Mouse (Mus musculus) heart, embryonic 10.5 days (tissue): Measurements from ENCODE around the gene Rgs17. TPM values are rescaled to one million over a fixed set of nuclear protein-coding genes. Genes with fewer than 3 reads are reported as not detected.

Experiments used
- DNase-seq: peaks from one replicate; pipeline ENCODE4 v3.0.0-alpha.2; 2017; ENCODE audit warnings: low spot score
- H3K27ac ChIP-seq: fragments of 300-500 bp; sonication (generic); 2 replicates; pipeline ENCODE4 v1.5.1; 2016; ENCODE audit warnings: mild to moderate bottlenecking
- H3K27me3 ChIP-seq: fragments of 300-500 bp; sonication (generic); 2 replicates; pipeline ENCODE4 v1.6.1; 2016; ENCODE audit warnings: mild to moderate bottlenecking; ENCODE audit not compliant: poor library complexity, insufficient read depth, severe bottlenecking
- H3K36me3 ChIP-seq: fragments of 300-500 bp; sonication (generic); 2 replicates; pipeline ENCODE4 v1.6.1; 2016; ENCODE audit warnings: mild to moderate bottlenecking, moderate library complexity
- H3K4me1 ChIP-seq: fragments of 300-500 bp; sonication (generic); 2 replicates; pipeline ENCODE4 v1.6.1; 2016; ENCODE audit warnings: mild to moderate bottlenecking
- H3K4me3 ChIP-seq: fragments of 300-500 bp; sonication (generic); 2 replicates; pipeline ENCODE4 v1.5.1; 2016; ENCODE audit warnings: mild to moderate bottlenecking, moderate library complexity
- H3K9me3 ChIP-seq: fragments of 300-500 bp; sonication (generic); 2 replicates; pipeline ENCODE4 v1.6.1; 2016; ENCODE audit warnings: mild to moderate bottlenecking, moderate library complexity
- WGBS: fragments of 180-500 bp; shearing (Covaris S2); methylation state at CpG from one replicate; pipeline ENCODE4 v1.1.7; 2016; 5-methylcytosine and 5-hydroxymethylcytosine counted together
- polyA plus RNA-seq: library from polyadenylated mRNA; unstranded; fragments of >200 nt; fragmentation: Nextera tagmentation; extraction: Ambion mirVana; gene quantifications from 2 replicates; pipeline ENCODE4 v1.2.1, GENCODE M21; 2016

Rgs17 gene
- polyA plus RNA-seq, 1 experiment from 2014 or later = 2.1 TPM

DNA sequence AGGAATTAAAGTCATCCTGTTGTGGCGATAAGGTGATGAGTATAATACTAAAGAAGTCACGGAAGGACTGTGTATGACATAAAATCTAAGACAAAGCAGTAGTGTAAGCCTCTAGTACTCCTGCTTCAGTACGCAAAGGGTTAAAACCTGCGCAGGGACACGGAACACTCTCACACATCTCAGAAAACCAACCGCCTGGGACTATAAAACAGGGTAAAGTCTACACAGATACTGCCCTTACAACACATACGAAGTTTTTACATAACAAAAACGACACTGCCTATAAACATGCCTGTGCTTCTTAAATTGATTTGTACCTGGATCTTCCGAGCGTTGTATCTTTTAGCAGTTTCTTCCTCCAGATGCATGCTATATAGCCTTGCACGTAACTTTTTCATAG, 108.5 kb downstream of the Rgs17 start:
- H3K36me3 ChIP-seq = peaks cover 69% of the 10 kb centered on the region
- 92% methylated on average over 11 of the region's 11 CpGs for WGBS
- H3K4me1 ChIP-seq = no peaks in the 10 kb centered on the region
- DNase-seq = no peak
- no peak overlapping the region for H3K27ac ChIP-seq
- no peak overlapping the region for H3K4me3 ChIP-seq
- no peaks in the 10 kb centered on the region for H3K9me3 ChIP-seq
- H3K27me3 ChIP-seq = no peaks in the 10 kb centered on the region

DNA sequence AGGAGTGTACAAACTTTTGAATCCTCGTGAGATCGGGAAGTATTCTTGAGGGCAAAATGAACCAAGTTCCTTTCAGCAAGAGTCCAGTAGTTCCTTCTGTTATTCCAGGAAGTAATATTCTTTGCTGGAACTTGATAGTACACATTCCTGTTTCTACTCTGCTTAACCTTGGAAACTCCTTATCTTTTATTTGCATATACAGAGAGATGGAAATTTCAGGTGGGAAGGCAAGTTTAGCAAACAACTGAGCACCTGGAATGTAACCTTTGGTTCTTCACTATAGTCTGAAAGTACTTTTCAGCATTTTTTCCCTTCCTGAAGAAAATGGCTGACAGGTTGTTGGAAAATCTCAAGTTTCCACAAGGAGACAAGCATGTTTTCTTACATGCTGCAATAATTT, 114.5 kb downstream of the Rgs17 start:
- Histone ChIP-seq H3K27me3 (no peaks in the 10 kb centered on the region), H3K4me1 (peaks cover 4% of the 10 kb centered on the region), H3K27ac (no peak overlapping the region), H3K9me3 (no peaks in the 10 kb centered on the region), H3K4me3 (no peak overlapping the region), H3K36me3 (peaks cover 15% of the 10 kb centered on the region)
- no peak for DNase-seq
- WGBS = 80% methylated on average over 2 of the region's 2 CpGs

DNA sequence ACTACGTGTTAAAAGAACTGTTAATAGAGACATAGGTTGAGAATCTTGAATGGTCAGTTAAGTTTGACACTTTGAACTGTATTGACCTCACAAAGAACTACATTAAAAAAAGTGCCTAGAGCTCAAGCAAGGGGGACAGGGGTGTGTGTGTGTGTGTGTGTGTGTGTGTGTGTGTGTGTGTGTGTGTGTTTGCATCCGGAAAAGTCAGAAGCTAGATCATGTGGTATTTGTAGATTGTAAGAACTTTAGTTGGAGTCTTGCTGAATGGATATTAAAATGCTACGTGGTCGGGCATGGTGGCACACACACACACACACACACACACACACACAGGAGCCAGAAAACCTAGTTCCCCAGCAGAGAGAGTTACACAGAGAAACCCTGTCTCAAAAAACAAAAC, 115.2 kb downstream of the Rgs17 start:
- peak overlapping the region; percentile 95; the same call in 1 of the 2 replicates for H3K27ac ChIP-seq
- 79% methylated on average over 4 of the region's 4 CpGs for WGBS

DNA sequence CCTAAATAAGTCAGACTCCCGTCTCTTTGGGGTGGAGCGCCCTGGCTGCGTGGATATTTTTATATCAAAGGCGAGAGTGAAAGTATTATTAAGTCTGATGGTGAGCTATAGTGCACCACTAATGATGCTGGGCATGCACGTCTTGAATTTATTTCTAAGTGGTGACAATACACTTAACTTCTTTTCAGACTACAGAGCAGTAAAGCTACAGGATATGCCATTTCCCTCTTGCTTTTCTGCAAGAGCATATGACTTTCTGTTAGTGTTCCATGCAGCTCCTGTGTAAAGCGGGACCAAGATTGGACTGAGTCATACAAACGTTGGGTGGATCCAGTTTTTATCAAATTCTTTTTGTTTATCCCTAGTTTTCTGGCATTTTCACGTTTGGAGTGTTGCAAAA, 115.8 kb downstream of the Rgs17 start:
- peak overlapping the region; percentile 83 for H3K4me3 ChIP-seq
- peaks cover 15% of the 10 kb centered on the region for H3K36me3 ChIP-seq
- DNase-seq = no peak
- peaks cover 8% of the 10 kb centered on the region for H3K4me1 ChIP-seq
- peak overlapping the region; percentile 95 for H3K27ac ChIP-seq
- H3K9me3 ChIP-seq = no peaks in the 10 kb centered on the region
- 18% methylated on average over 8 of the region's 8 CpGs for WGBS
- H3K27me3 ChIP-seq = no peaks in the 10 kb centered on the region

More for the DNA sequence above, 115.2 kb downstream of the Rgs17 start:
- Histone ChIP-seq H3K27me3 (no peaks in the 10 kb centered on the region), H3K36me3 (peaks cover 15% of the 10 kb centered on the region), H3K4me3 (no peak overlapping the region), H3K9me3 (no peaks in the 10 kb centered on the region), H3K4me1 (peaks cover 8% of the 10 kb centered on the region)
- DNase-seq = no peak

DNA sequence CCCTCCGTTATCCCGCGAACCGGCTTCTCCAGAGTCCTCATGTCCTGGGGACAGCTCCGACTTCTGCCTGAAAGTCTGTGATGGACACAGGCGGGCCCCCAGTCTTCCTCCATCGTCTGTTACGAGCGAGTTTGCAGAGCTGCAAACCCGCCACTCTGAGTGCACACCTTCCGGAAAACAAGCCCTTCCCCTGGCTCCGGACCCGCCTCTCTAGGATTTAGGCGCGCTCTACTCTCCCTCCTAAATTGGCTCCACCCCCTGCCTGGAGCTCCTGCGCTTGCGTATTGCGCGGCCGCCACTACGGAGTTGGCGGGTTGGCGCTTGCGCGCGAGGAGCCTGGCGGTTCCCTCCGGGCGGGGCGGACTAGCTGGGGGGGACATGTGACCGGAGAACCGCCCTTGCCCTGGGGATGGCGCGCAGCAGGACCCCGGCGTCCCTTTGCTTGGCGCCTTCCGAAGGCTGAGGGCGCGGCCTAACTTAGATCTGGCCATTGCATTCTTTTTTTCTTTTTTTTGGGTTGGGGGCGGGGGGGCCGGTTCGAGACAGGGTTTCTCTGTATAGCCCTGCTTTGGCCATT, 116.4 kb downstream of the Rgs17 start:
- H3K27me3 ChIP-seq = no peaks in the 10 kb centered on the region
- under 1% methylated on average over 43 of the region's 43 CpGs for WGBS
- peaks cover 21% of the 10 kb centered on the region for H3K36me3 ChIP-seq
- peak; percentile 99 for DNase-seq
- H3K4me1 ChIP-seq = peaks cover 8% of the 10 kb centered on the region
- H3K4me3 ChIP-seq = peak overlapping the region; percentile 83
- peak overlapping the region; percentile 95 for H3K27ac ChIP-seq
- H3K9me3 ChIP-seq = no peaks in the 10 kb centered on the region

DNA sequence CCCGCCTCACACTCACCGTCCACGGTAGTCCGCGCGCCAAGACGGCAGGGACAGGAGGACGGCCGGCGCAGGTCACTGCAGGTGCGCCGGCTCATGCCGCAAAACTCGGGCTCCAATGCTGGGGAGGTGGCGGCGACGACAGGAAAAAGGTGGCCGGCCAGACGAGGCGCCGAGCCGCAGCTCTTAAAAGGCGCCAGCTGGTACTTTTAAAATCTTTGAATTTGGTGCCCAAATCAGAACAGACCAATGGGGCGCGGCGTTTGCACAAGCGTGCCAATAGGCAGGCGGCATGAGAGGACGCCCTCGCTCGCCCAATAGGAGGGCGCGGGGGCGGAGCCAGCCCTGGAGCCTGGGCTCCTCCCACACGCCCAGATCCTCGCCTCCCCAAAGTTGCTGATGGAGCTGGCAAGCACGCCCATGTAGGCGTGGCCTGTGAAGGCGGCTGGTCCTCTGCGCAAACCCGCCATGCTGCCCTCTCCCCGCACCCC, 116.9 kb downstream of the Rgs17 start, which contains the start of gene Fbxo5:
TSS of gene Fbxo5 (minus strand) at position 358 of the 488 bp plus-strand sequence.
- under 1% methylated on average over 42 of the region's 42 CpGs for WGBS
- no peaks in the 10 kb centered on the region for H3K9me3 ChIP-seq
- DNase-seq = peak; percentile 99

DNA sequence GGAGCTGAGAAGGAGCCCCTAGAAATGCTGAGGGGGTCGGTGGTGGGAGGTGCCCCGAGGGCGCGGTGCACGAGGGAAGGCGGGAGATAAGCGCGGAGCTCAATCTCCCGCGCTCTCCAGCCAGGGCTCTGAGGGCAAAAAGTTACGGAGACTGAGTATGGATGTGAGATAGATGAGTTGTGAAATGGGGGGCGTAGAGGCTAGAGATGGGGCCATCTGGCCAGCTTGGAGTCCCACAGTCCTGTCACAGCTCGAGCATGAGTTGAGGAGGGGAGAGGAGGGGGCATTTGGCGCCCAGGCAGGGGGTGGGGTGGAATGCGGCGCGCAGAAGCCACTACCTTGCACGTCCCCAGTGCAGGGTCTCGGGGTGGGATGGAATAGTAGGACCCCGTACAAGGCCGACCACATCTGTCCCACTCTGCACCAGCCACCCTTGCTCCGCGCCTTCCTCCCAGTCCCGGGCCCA, 117.5 kb downstream of the Rgs17 start:
- Histone ChIP-seq H3K4me3 (peak overlapping the region; percentile 83), H3K27ac (peak overlapping the region; percentile 95), H3K27me3 (no peaks in the 10 kb centered on the region), H3K4me1 (peaks cover 8% of the 10 kb centered on the region), H3K9me3 (no peaks in the 10 kb centered on the region), H3K36me3 (peaks cover 32% of the 10 kb centered on the region)
- WGBS = 1% methylated on average over 24 of the region's 24 CpGs
- DNase-seq = peak; percentile 84

More for the DNA sequence above, 116.9 kb downstream of the Rgs17 start, which contains the start of gene Fbxo5:
- H3K27ac ChIP-seq = peak within 1 kb of the TSS; percentile 95
- H3K27me3 ChIP-seq = no peaks in the 10 kb centered on the region
- H3K4me3 ChIP-seq = peak within 1 kb of the TSS; percentile 83
- peaks cover 26% of the 10 kb centered on the region for H3K36me3 ChIP-seq
- H3K4me1 ChIP-seq = peaks cover 8% of the 10 kb centered on the region

DNA sequence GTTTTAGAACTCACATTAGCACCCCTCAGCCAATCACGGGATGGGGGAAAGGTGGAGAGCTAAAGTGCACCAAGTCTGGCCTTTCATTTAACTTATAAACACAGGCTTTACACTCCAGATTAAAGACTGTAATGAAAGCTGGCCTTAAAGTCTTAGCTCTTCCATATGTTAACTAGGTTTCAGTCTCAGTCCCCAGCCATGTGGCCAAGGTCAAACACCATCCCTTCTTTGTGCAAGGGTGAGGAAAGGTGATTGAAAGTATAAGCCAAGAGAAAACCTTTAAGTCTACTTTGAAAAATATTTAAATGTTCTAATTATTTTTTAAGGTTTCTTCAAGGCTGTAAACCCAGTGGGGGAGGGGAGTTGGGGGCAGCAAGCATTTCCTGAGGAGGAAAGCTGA, 118.5 kb downstream of the Rgs17 start:
- peaks cover 8% of the 10 kb centered on the region for H3K4me1 ChIP-seq
- no peak for DNase-seq
- no peaks in the 10 kb centered on the region for H3K9me3 ChIP-seq
- 14% methylated on average over 1 of the region's 1 CpGs for WGBS
- peak overlapping the region; percentile 83 for H3K4me3 ChIP-seq
- peak overlapping the region; percentile 95 for H3K27ac ChIP-seq
- no peaks in the 10 kb centered on the region for H3K27me3 ChIP-seq
- peaks cover 39% of the 10 kb centered on the region for H3K36me3 ChIP-seq

DNA sequence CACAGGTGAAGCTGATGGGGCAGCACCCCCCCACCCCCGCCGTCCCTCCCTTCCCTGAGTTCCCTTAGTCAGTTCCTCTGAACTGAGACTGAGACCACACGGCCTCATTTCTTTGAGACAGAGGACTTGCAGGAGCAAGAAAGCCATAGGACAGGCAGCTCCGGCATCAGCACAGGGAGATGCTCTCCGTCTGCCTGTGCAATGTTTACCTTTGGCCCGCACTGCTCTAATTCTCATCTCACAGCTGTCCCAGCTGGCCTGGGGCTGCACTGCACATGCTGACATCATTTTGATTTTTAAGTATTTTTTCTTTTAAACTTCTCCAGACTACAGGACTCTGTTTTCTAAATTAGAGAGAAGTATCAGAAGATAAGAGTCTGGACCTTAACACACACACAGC, 119.3 kb downstream of the Rgs17 start:
- peaks cover 8% of the 10 kb centered on the region for H3K4me1 ChIP-seq
- no peak overlapping the region for H3K27ac ChIP-seq
- no peak for DNase-seq
- no peaks in the 10 kb centered on the region for H3K27me3 ChIP-seq
- no peaks in the 10 kb centered on the region for H3K9me3 ChIP-seq
- WGBS = 44% methylated on average over 6 of the region's 6 CpGs
- peaks cover 48% of the 10 kb centered on the region for H3K36me3 ChIP-seq
- peak overlapping the region; percentile 83 for H3K4me3 ChIP-seq

DNA sequence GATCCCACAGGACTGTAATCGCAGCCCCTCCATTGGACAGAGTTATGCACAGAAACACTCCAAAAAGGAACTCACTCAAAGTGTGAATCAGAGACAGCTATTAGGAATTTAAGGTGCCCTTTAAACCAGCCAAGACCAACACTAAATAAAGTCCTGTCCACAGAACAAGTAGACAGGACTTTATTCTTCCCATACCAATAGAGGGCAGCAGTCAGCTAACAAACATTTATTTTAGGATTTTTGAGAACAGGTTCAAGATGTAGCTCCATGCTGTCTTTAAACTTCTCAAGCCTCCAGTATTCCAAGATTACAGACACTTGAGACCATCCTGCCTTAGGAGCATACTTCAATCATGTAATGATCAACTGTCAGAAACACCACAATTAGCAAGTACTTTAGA, 121.7 kb downstream of the Rgs17 start:
- H3K4me1 ChIP-seq = peaks cover 8% of the 10 kb centered on the region
- no peaks in the 10 kb centered on the region for H3K9me3 ChIP-seq
- H3K27me3 ChIP-seq = no peaks in the 10 kb centered on the region
- peaks cover 49% of the 10 kb centered on the region for H3K36me3 ChIP-seq
- H3K27ac ChIP-seq = no peak overlapping the region
- H3K4me3 ChIP-seq = no peak overlapping the region
- no peak for DNase-seq
- 98% methylated on average over 1 of the region's 1 CpGs for WGBS

DNA sequence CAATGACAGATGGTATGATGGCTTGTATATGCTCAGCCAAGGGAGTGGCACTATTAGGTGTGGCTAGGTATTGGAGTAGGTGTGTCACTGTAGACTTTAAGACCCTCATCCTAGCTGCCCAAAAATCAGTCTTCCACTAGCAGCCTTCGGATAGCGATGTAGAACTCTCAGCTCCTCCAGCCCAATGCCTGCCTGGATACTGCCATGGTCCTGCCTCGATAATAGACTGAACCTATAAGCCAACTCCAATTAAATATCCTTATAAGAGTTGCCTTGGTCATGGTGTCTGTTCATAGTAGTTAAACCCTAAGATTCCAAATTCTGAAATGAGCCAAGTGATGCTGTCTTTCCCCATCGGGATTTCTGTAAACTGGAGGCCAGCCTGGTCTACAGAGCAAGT, 124.1 kb downstream of the Rgs17 start:
- 73% methylated on average over 4 of the region's 4 CpGs for WGBS

DNA sequence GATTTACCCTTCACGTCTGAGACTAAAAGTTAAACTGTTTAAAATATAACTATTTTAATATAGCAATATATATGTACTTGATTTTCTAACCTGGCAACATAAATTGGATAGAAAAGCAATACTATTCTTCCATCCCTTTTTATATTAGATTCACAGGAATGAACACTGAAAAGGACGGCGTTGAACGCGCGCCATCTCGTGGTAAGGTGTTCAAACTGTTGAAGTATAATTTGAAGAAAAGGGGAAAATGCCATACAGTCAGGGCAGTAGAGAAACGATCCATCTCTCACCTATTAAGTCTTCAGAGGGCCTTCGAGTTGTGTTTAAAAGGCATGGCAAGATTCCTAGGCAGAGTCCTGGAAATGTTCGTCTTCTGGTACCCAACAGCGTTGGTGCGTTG, 131.5 kb downstream of the Rgs17 start:
- WGBS = 20% methylated on average over 12 of the region's 12 CpGs

More for the DNA sequence above, 124.1 kb downstream of the Rgs17 start:
- no peaks in the 10 kb centered on the region for H3K27me3 ChIP-seq
- H3K9me3 ChIP-seq = no peaks in the 10 kb centered on the region
- peaks cover 49% of the 10 kb centered on the region for H3K36me3 ChIP-seq
- peaks cover 7% of the 10 kb centered on the region for H3K4me1 ChIP-seq
- DNase-seq = no peak
- H3K27ac ChIP-seq = no peak overlapping the region
- H3K4me3 ChIP-seq = no peak overlapping the region

DNA sequence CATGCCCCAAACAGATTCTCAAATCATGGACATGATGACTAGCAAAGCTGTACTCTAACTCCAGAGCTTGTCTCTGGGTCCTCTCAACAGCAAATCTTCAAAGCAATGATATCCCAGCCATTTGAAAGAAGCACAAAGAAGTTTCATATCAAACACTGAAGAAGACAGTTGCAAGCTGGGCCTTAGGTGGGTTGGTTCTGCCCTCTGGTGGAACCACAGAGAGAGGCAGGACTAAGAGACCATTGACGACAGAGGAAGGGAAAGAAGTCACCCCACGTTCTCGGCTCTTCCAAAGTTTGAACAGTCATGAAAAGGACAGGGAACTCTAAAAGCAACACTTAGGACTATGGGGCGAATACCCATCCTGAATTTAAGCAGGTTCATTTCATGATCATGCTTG, 135.3 kb downstream of the Rgs17 start:
- WGBS = 14% methylated on average over 4 of the region's 4 CpGs
- no peaks in the 10 kb centered on the region for H3K27me3 ChIP-seq
- DNase-seq = no peak
- no peaks in the 10 kb centered on the region for H3K4me1 ChIP-seq
- no peak overlapping the region for H3K4me3 ChIP-seq
- H3K27ac ChIP-seq = no peak overlapping the region
- H3K9me3 ChIP-seq = no peaks in the 10 kb centered on the region
- no peaks in the 10 kb centered on the region for H3K36me3 ChIP-seq

More for the DNA sequence above, 131.5 kb downstream of the Rgs17 start:
- Histone ChIP-seq H3K9me3 (no peaks in the 10 kb centered on the region), H3K27me3 (no peaks in the 10 kb centered on the region), H3K4me3 (no peak overlapping the region), H3K4me1 (no peaks in the 10 kb centered on the region), H3K27ac (no peak overlapping the region), H3K36me3 (no peaks in the 10 kb centered on the region)
- DNase-seq = no peak
